In genomic region chr13:97239343-97240180, GRCm38 (mm10) we compare ENCODE assay signal across 1 mouse cellular context.
TF ChIP-seq lines count a peak whose summit lies in the region.

No protein-coding gene starts in this region.

TF ChIP-seq in CH12.LX, 34 proteins besides CTCF, POLR2A, EP300 and RAD21 (continued from another document):
- TF ChIP-seq NRF1 (IDR thresholded peaks at IDR 0.05; ENCODE audit: low read depth, low read length): no peak
TF ChIP-seq in CH12.LX: peak in this region for 1.
